Mouse (Mus musculus): ENCODE measurements around the gene Ranbp9.

DNA sequence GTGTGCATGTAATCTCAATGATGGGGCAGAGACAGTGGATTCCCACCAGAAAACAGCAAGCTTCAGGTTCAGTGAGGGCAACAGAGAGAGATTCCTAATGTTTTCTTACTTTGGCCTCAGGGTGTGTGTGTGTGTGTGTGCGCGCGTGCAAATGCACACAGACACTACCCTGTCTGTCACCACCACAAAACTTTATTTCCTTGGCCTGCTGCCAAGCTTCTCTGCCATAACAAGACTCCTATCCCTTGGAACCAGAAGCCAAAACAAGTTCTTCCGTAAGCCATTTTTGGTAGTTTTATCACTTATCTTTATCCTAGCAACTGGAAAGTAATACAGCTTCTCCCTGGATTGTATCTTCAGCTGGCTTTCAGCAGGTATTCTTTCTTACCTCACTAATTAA, 52.6 kb downstream of the Ranbp9 start:
- TF ChIP-seq CTCF (IDR thresholded peaks at IDR 0.05; ENCODE audit: extremely low read depth, insufficient read depth, insufficient read length, insufficient replicate concordance), result no peak
- TF ChIP-seq POLR2A (IDR thresholded peaks at IDR 0.05; ENCODE audit: low read depth, low read length), result no peak
